Mouse (Mus musculus): ENCODE results near the gene Fcrl5.

GRCm38 (mm10) chr3:87409196-87409935, 26.2 kb upstream of the Fcrl5 start:
- TF ChIP-seq CTCF (IDR thresholded peaks at IDR 0.05; ENCODE audit: control insufficient read depth, insufficient read depth, insufficient read length) (no peak), CEBPB (IDR thresholded peaks at IDR 0.05; ENCODE audit: low read depth) (no peak), MAX (IDR thresholded peaks at IDR 0.05) (no peak), USF1 (IDR thresholded peaks at IDR 0.05; ENCODE audit: low read depth) (no peak), MYOG (IDR thresholded peaks at IDR 0.05; ENCODE audit: control insufficient read depth, extremely low read depth, insufficient read length) (no peak)

Measured in C2C12 (cell line).